Comparison of ENCODE assay signal across 9 mouse cellular contexts in genomic region chr15:5115173-5115572, GRCm38 (mm10). TPM values are rescaled to one million over a fixed set of nuclear protein-coding genes. Genes with fewer than 3 reads are reported as not detected.
DNase-seq lines count a peak whose midpoint lies in the region; ATAC-seq and TF ChIP-seq lines count a peak whose summit lies in the region.
"Had no signal": no experiment of that assay in that cellular context is flagged by ENCODE, and none has a peak within 500 bp of the region (broad histone marks: within the 10 kb centered on the region; RNA-seq: fewer than 3 reads in every experiment).

No protein-coding gene starts in this region.

- H3K36me3 ChIP-seq in neural tube, embryonic 11.5 days (ENCODE audit: control insufficient read depth, insufficient read depth, low read length) = peaks cover 14% of the 10 kb centered on the region
- peaks cover 24% of the 10 kb centered on the region for H3K36me3 ChIP-seq in forebrain, embryonic 15.5 days
- H3K36me3 ChIP-seq in liver, embryonic 12.5 days = peaks cover 32% of the 10 kb centered on the region
- H3K36me3 ChIP-seq in stomach, postnatal 0 days (ENCODE audit: control insufficient read depth, insufficient read depth, low read length) = peaks cover 10% of the 10 kb centered on the region; the same call in 1 of the 2 replicates

- 69% methylated on average over 8 of the region's 8 CpGs for WGBS in neural tube, embryonic 11.5 days
- WGBS in forebrain, embryonic 15.5 days = 68% methylated on average over 8 of the region's 8 CpGs
- 57% methylated on average over 8 of the region's 8 CpGs for WGBS in liver, embryonic 12.5 days (ENCODE audit: insufficient replicate concordance)
- 49% methylated on average over 8 of the region's 8 CpGs for WGBS in stomach, postnatal 0 days

- peak overlapping the region; percentile 40 for H3K4me2 ChIP-seq in neural tube, embryonic 11.5 days (ENCODE audit: low read depth)
- peak overlapping the region; percentile 81 for H3K4me2 ChIP-seq in forebrain, embryonic 15.5 days (replicated peaks)
- H3K4me2 ChIP-seq in liver, embryonic 12.5 days = peak overlapping the region; percentile 87
- H3K4me2 ChIP-seq in stomach, postnatal 0 days (replicated peaks; ENCODE audit: low read depth) = peak overlapping the region; percentile 58

- H3K9me3 ChIP-seq in neural tube, embryonic 11.5 days (ENCODE audit: control insufficient read depth, low read length) = no peaks in the 10 kb centered on the region
- H3K9me3 ChIP-seq in forebrain, embryonic 15.5 days = no peaks in the 10 kb centered on the region
- no peaks in the 10 kb centered on the region for H3K9me3 ChIP-seq in liver, embryonic 12.5 days (replicated peaks)
- H3K9me3 ChIP-seq in stomach, postnatal 0 days (ENCODE audit: control insufficient read depth, low read length) = no peaks in the 10 kb centered on the region

- H3K9ac ChIP-seq in neural tube, embryonic 11.5 days (ENCODE audit: low read length) = peak overlapping the region; percentile 64
- peak overlapping the region; percentile 68; the same call in 1 of the 2 replicates for H3K9ac ChIP-seq in forebrain, embryonic 15.5 days (replicated peaks)
- H3K9ac ChIP-seq in liver, embryonic 12.5 days = peak overlapping the region; percentile 77
- no peak overlapping the region; the same call in 1 of the 2 replicates for H3K9ac ChIP-seq in stomach, postnatal 0 days (ENCODE audit: low read length)

- H3K27me3 ChIP-seq in neural tube, embryonic 11.5 days (ENCODE audit: control insufficient read depth, insufficient read depth, low read length) = no peaks in the 10 kb centered on the region
- no peaks in the 10 kb centered on the region for H3K27me3 ChIP-seq in forebrain, embryonic 15.5 days
- peaks cover 4% of the 10 kb centered on the region for H3K27me3 ChIP-seq in liver, embryonic 12.5 days (replicated peaks)
- no peaks in the 10 kb centered on the region for H3K27me3 ChIP-seq in stomach, postnatal 0 days (ENCODE audit: control insufficient read depth, insufficient read depth, low read length)

- H3K27ac ChIP-seq in neural tube, embryonic 11.5 days (ENCODE audit: low read depth, low read length) = no peak overlapping the region
- no peak overlapping the region for H3K27ac ChIP-seq in forebrain, embryonic 15.5 days (replicated peaks)
- H3K27ac ChIP-seq in liver, embryonic 12.5 days = peak overlapping the region; percentile 87
- peak overlapping the region; percentile 92 for H3K27ac ChIP-seq in stomach, postnatal 0 days (replicated peaks)

- TF ChIP-seq EP300 in stomach, postnatal 0 days (optimal IDR thresholded peaks at IDR 0.05) = no peak

- H3K4me1 ChIP-seq in neural tube, embryonic 11.5 days (ENCODE audit: control insufficient read depth, insufficient read depth, low read length) = peaks cover 10% of the 10 kb centered on the region
- peaks cover 27% of the 10 kb centered on the region for H3K4me1 ChIP-seq in forebrain, embryonic 15.5 days
- H3K4me1 ChIP-seq in liver, embryonic 12.5 days = peaks cover 64% of the 10 kb centered on the region
- H3K4me1 ChIP-seq in stomach, postnatal 0 days (replicated peaks; ENCODE audit: control insufficient read depth, insufficient read depth) = no peaks in the 10 kb centered on the region; the same call in 1 of the 2 replicates

- no peak for TF ChIP-seq CTCF in stomach, postnatal 0 days (IDR thresholded peaks at IDR 0.05; ENCODE audit: low read depth)

- DNase-seq in neural tube, embryonic 11.5 days (ENCODE audit: low spot score) = no peak
- no peak for DNase-seq in neural tube, embryonic 10.5 days (ENCODE audit: extremely low spot score, low spot score)
- no peak for DNase-seq in stomach, postnatal 0 days (ENCODE audit: low spot score)
- DNase-seq in urinary bladder, adult 18-20 months (ENCODE audit: low spot score in 2 of 2) = no peak
- DNase-seq in B cell, adult 2 months = no peak
- DNase-seq: adrenal gland, postnatal 14 days; lung, postnatal 10 days had no signal

- ATAC-seq in neural tube, embryonic 11.5 days (ENCODE audit: insufficient read depth, low FRiP score, low TSS enrichment) = no peak
- ATAC-seq in forebrain, embryonic 15.5 days (replicated peaks) = no peak
- ATAC-seq in liver, embryonic 12.5 days = no peak
- no peak for ATAC-seq in stomach, postnatal 0 days (ENCODE audit: low FRiP score, low TSS enrichment)

- peak overlapping the region; percentile 94; the same call in 1 of the 2 replicates for H3K4me3 ChIP-seq in neural tube, embryonic 11.5 days (ENCODE audit: low read depth, low read length)
- peak overlapping the region; percentile 97 for H3K4me3 ChIP-seq in forebrain, embryonic 15.5 days
- H3K4me3 ChIP-seq in liver, embryonic 12.5 days = peak overlapping the region; percentile 86
- peak overlapping the region; percentile 92 for H3K4me3 ChIP-seq in stomach, postnatal 0 days (ENCODE audit: low read depth, low read length)

RNA-seq across cellular contexts. Expression of gene Rpl37, which starts 1.3 kb away (rescaled TPM):
- polyA plus RNA-seq in neural tube, embryonic 11.5 days (2014; fragmentation: Nextera tagmentation; extraction: Ambion mirVana) = 487 and 490 TPM in 2 replicates
- polyA plus RNA-seq in forebrain, embryonic 15.5 days (2015; fragmentation: Nextera tagmentation; extraction: Ambion mirVana) = 422 and 438 TPM in 2 replicates
- 532 and 540 TPM in 2 replicates for polyA plus RNA-seq in liver, embryonic 12.5 days (2016; fragmentation: Nextera tagmentation; extraction: Ambion mirVana)
- 661 and 725 TPM in 2 replicates for polyA plus RNA-seq in stomach, postnatal 0 days (2015; fragmentation: Nextera tagmentation; extraction: Ambion mirVana)

RNA-seq across cellular contexts. Expression of gene Card6, which starts 6.8 kb away (rescaled TPM):
- 1.1 and 1.4 TPM in 2 replicates for polyA plus RNA-seq in neural tube, embryonic 11.5 days (2014; fragmentation: Nextera tagmentation; extraction: Ambion mirVana)
- 0.38 and 0.49 TPM in 2 replicates for polyA plus RNA-seq in forebrain, embryonic 15.5 days (2015; fragmentation: Nextera tagmentation; extraction: Ambion mirVana)
- 0.85 and 1.0 TPM in 2 replicates for polyA plus RNA-seq in liver, embryonic 12.5 days (2016; fragmentation: Nextera tagmentation; extraction: Ambion mirVana)
- polyA plus RNA-seq in stomach, postnatal 0 days (2015; fragmentation: Nextera tagmentation; extraction: Ambion mirVana) = 1.4 and 1.8 TPM in 2 replicates

RNA-seq across cellular contexts. Expression of gene Prkaa1, which starts 28.5 kb away (rescaled TPM):
- 21.2 and 21.7 TPM in 2 replicates for polyA plus RNA-seq in neural tube, embryonic 11.5 days (2014; fragmentation: Nextera tagmentation; extraction: Ambion mirVana)
- polyA plus RNA-seq in forebrain, embryonic 15.5 days (2015; fragmentation: Nextera tagmentation; extraction: Ambion mirVana) = 12.6 and 14.0 TPM in 2 replicates
- 21.3 and 22.3 TPM in 2 replicates for polyA plus RNA-seq in liver, embryonic 12.5 days (2016; fragmentation: Nextera tagmentation; extraction: Ambion mirVana)
- polyA plus RNA-seq in stomach, postnatal 0 days (2015; fragmentation: Nextera tagmentation; extraction: Ambion mirVana) = 13.7 and 13.9 TPM in 2 replicates

RNA-seq across cellular contexts. Expression of gene C7, which starts 51.6 kb away (rescaled TPM):
- 0.28 TPM in 1 of 2 replicates, not detected in the other for polyA plus RNA-seq in neural tube, embryonic 11.5 days (2014; fragmentation: Nextera tagmentation; extraction: Ambion mirVana)
- polyA plus RNA-seq in forebrain, embryonic 15.5 days (2015; fragmentation: Nextera tagmentation; extraction: Ambion mirVana) = 0.08 TPM in 1 of 2 replicates, not detected in the other
- polyA plus RNA-seq in liver, embryonic 12.5 days (2016; fragmentation: Nextera tagmentation; extraction: Ambion mirVana) = not detected in 2 replicates
- 0.04 and 0.06 TPM in 2 replicates for polyA plus RNA-seq in stomach, postnatal 0 days (2015; fragmentation: Nextera tagmentation; extraction: Ambion mirVana)

Comparison
In these comparisons a context has a peak if more than half of its experiments do, and no peak if none do; other contexts are left out.
1. H3K27ac ChIP-seq: peak in liver, embryonic 12.5 days (single experiment) and stomach, postnatal 0 days (single experiment); none in neural tube, embryonic 11.5 days (single experiment) and forebrain, embryonic 15.5 days (single experiment).
2. Peak in every context shown above with its lines, with median percentiles within 50 percentile points of each other: H3K4me2 ChIP-seq and H3K4me3 ChIP-seq.